Mouse (Mus musculus) adrenal gland, adult 18-20 months (tissue): ENCODE data around the gene Timp2. TPM values are rescaled to one million over a fixed set of nuclear protein-coding genes. Genes with fewer than 3 reads are reported as not detected.

Source experiments
- DNase-seq, 2 experiments: peaks; one replicate each; pipeline ENCODE4 v3.0.0; 2021 to 2022; ENCODE audit warnings: low spot score in 2 of 2
- total RNA-seq, 2 experiments: library from RNA; stranded (reverse); gene quantifications; 1 replicate in 1 of 2; 2 replicates in 1 of 2; pipeline ENCODE4 v1.2.3; 2021

Gene Timp2
- total RNA-seq, 2 experiments from 2014 or later: 95.5 to 246 TPM

DNA sequence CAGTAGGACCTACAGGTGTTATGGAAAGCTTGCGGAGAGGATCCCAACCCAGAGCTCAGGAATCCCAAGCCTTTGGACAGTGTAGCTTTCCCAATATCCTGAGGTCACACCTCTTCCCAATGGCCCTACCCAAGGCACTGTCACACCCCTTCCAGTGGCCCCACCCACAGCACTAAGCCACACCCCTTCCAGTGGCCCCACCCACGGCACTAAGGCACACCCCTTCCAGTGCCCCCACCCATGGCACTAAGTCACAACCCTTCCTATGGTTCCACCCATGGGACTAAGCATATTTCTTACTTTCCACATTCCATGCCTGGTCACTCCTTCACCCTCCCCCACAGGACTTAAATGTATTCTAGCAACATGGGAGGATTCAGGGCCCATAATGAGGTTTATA lies 56.7 kb downstream of the Timp2 start:
- DNase-seq: no peak

GRCm38 (mm10) chr11:118297967-118298366 lies 57.6 kb downstream of the Timp2 start:
- no peak for DNase-seq

DNA sequence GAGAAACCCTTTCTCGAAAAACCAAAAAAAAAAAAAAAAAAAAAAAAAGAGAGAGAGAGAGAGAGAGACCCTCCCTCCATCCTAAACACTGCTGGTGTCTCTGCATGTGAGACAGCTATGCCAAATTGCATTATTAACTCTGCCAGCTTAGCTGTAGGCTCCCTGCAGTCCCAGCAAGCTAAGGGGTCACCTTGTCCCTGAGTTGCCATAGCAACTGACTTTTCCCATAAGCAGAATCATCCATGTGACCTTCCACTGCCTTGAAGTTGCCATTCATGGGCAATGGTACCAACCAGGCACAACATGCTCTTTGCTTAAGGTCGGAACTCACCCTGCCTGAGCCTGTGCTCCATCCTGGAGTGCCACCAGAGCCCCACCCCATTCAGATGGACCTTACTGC lies 60.5 kb downstream of the Timp2 start:
- DNase-seq: no peak

DNA sequence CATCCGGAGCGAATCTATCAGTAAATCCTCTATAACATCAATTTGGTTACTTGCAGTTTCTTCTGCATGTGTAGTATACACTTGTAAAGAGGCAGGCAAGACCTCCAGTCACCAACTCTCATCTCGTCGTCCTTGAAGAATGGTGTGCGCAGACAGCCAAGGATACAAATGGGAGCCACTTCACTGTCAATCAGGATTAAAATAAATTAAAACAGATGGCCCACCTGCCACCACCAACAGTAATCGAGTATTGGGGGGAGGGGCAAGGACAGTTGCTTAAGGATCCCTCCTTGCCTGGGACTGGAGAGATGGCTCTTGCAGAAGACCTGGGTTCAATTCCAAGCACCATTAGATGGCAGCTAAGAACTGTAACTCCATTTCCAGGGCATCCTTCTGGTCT lies 62.9 kb downstream of the Timp2 start:
- DNase-seq: no peak

DNA sequence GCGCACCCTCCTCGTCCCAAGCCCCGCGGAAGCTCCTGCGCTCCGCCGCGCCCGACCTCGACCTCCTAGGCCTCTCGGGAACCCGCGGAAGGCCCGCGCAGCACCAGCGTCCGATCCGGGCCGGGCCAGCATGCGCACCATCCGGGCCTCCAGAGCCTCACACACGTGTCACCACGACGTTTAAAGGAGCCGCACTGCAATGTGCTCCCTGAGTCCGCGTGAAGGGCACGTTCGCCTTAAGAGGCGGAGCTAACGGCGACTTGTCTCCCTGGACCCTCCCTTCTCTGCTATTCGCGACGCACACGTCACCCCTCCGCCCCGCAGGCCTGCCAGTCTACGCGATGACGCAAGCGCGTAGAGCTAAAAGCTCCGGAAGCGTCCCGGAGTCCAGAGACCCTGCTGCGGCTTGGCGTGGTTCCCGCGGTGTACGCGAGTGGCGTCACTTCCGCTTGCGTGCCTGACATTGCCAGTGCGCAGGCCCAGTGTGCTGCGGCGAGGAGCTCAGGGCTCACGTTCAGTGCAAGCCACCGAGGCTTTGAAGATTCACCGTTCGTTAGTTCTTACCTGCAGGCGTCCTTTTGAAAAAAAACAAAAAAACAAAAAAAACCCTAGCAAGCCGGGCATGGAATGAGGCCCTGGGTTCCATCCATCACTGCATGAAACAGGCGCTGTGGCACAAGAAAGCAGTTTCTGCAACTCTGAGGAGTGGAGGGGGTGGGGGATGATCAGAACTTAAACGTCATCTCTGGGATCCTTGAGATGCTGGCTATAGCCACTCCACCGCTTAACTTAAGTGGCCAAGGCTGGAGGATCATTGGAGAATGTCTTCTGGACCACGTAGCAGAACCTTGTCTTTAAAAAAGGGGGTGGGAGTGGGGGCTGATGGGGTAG lies 65.3 kb downstream of the Timp2 start, which contains the start of gene Usp36:
TSS of gene Usp36 (minus strand) at position 246 of the 891 bp plus-strand sequence.
- peak; percentile 99 for DNase-seq

DNA sequence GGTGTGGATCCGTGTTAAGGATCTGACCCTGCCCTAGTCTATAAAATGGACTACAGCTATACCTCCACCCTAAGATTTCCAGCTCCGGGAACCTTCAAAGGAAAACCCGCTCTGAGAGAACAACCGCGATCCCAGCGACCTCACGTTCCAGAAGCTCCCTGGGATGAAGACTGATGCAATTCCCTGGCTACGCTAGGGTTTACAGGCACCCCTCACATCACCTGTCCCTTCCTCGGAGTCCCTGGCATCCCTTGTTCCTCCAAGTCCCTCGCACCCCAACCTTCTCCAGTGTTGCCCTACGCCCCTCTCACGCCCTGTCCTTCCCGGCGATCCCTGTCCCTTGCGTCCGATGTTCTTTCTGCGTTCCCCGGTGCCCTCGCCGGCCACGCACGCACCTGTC lies 66.0 kb downstream of the Timp2 start:
- DNase-seq: no peak

DNA sequence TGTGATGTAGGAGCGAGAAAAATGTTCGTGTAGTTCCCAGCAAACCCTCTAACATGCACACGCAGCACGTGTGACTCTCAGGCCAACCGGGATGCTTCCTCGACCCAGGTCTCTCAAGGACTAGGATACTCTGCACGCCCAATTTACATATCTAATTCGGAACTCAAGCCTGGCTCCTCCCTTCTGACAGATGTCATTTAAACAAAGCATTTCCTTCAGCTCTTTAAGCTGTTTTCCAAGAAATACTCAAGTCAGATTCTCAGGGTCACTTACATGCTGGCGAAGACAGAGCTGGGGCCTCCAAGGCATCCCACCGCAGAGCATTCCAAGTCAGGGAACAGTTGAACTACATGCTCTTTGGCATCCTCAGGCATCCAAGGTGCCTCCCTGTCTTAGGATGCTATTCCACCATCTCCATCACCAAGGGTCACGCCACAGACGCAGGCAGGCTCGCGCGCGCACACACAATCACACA lies 66.5 kb downstream of the Timp2 start:
- no peak for DNase-seq

DNA sequence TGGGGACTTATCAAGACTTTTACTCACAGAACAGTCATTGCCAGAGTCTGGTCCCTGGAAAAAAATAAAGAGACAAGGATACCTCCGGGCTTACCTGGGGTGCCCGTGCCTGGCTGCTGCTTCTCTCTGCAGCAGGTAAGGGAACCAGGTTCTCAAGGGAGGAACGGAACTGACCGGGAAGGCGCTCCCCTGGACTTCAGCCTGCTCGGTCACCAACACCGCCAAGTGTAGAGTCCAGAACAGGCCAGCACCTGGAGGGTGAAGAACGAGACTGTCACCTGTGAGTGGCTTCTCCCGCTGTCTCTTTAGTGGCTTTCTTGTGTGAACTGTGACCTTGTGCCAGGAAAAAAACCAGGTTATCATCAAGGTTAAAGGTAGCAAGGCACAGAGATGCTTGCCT lies 68.0 kb downstream of the Timp2 start:
- DNase-seq: no peak

- DNase-seq: no peak
Observed at GRCm38 (mm10) chr11:118286434-118286833, 69.1 kb downstream of the Timp2 start.

DNA sequence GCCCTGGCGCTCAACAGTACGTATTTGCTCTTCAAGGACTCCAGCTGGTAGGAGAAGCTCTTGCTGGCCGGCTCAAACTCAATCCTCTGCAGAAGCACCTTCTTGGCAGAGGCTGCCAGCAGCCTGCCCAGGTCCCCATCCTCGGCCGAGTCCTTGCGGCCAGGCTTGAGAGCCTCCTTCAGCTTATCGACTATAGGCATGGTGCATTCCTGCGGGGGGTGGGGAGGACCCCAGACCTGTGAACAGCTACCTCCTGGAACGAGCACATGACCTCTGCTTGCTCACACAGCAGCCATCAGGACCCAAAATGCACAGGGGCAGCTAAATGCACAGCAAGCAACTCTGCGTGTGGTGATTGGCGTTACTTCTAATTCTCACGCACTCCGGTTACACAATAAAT lies 69.7 kb downstream of the Timp2 start:
- DNase-seq: no peak

DNA sequence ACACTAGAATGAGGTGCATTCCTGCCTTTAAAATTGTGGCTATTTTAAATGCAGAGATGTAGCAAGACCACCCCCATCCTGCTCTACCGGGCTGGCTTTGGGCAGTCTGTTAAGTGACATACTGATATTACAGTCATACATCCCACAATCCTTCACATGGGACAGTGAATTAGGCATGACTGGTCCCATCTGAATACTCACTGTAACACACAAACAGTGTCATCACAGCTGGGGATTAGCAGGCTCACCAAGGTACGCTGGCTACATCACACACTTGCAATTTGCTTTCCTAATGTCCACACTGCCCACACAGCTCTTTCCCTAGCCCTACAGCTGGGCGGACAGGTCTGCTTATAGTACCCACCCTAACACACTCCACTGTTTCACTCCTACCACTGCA lies 75.3 kb downstream of the Timp2 start:
- no peak for DNase-seq

DNA sequence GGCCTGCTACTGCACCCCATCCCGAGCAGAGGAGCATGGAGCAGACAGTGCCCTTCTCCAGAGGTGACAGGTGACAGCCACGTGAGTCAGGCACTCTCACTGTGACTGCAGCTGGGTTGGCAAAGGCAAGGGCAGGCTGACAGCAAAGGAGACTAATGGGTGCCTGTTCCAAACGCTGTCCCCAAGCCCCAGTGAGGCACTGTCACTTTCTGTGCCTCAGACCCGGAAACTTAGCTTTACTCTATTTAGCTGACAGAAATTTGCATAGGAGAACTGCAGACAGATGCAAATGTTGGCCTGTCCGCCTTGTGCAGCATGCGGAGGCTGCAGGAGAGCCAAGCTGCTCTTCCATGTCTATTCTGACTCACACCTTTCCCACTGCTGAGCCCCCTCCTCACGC lies 79.2 kb downstream of the Timp2 start:
- no peak for DNase-seq

- DNase-seq: no peak
Observed at GRCm38 (mm10) chr11:118275092-118275491, 80.4 kb downstream of the Timp2 start.

- DNase-seq: no peak
Observed at GRCm38 (mm10) chr11:118269827-118270226, 85.7 kb downstream of the Timp2 start.

DNA sequence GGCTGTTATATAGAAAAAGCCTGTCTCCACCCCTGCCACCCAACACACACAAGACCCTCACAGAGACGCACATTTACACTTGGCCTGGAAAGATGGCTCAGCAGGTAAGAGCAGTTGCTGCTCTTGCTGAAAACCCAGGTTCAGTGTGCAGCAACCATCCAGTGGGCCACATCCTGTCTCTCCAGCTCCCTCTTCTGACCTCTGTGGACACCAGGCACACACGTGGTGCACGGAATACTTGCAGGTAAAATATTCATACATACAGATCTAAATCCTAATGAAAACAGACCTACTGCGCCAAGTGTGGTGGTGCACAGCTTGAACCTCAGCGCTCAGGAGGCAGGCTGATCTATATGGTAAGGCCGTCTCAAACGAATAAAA lies 88.9 kb downstream of the Timp2 start:
- DNase-seq: no peak

GRCm38 (mm10) chr11:118266044-118266665 lies 89.4 kb downstream of the Timp2 start:
- DNase-seq: no peak

GRCm38 (mm10) chr11:118265621-118266020 lies 89.9 kb downstream of the Timp2 start:
- peak in 1 of 2 experiments; percentile 28 for DNase-seq

DNA sequence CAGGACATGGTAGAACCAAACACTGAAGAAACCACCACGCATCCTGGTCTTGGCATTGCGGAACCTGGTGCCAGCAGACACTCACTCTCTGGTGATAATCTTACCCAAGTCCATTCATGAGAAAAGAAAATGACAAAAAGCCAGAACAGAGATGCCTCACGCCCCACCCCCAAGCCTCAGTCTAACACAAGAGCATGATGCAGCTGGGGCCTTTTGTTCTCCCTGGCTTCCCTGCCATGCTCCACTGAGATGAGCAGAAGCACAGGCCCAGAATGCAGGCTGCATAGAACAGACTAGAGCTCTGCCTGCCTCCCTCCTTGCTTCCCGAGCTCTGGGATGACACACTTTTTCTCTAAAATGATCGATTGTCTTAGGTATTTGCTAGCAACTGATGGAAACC lies 92.4 kb downstream of the Timp2 start:
- no peak for DNase-seq

DNA sequence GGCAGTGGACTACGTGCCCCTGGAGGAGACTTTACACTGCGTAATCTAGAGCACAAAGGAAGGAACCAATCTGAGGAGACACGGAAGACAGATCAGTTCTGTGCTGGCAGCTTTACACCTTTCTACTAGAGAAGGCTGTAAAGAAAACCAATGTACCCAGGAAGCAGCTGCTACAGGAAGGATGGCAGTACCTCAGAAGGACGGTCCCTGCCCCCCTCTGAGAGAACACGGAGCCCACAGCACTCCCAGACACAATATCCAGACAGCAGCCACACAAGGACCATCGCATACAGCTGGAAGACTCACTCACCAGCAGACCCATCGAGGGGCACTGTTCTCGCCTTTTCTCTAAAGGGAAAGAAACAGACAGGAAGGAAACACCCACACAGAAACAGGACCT lies 95.5 kb downstream of the Timp2 start:
- no peak for DNase-seq

GRCm38 (mm10) chr11:118259580-118259979 lies 96.0 kb downstream of the Timp2 start:
- no peak for DNase-seq

GRCm38 (mm10) chr11:118256371-118256770 lies 99.2 kb downstream of the Timp2 start:
- peak in 1 of 2 experiments; percentile 25 for DNase-seq

GRCm38 (mm10) chr11:118254159-118254951 lies 101.2 kb downstream of the Timp2 start:
- DNase-seq: no peak
